Mouse (Mus musculus) thymus, adult 2 months (tissue): Measurements from ENCODE around the gene B4galnt4.

Experiments used
- CTCF ChIP-seq: fragments of 200-500 bp; IDR thresholded peaks from 2 replicates; pipeline ENCODE4 v1.5.1; 2012; ENCODE audit warnings: mild to moderate bottlenecking, control low read depth, low read length, moderate library complexity, borderline replicate concordance; ENCODE audit not compliant: control insufficient read depth, poor library complexity, insufficient read depth; ENCODE audit errors: extremely low read depth
- POLR2A ChIP-seq: fragments of 200-500 bp; IDR thresholded peaks from 2 replicates; pipeline ENCODE4 v1.6.1; 2012; ENCODE audit warnings: mild to moderate bottlenecking, low read length, control low read depth, moderate library complexity; ENCODE audit not compliant: control insufficient read depth, poor library complexity, insufficient read depth; ENCODE audit errors: extremely low read depth

DNA sequence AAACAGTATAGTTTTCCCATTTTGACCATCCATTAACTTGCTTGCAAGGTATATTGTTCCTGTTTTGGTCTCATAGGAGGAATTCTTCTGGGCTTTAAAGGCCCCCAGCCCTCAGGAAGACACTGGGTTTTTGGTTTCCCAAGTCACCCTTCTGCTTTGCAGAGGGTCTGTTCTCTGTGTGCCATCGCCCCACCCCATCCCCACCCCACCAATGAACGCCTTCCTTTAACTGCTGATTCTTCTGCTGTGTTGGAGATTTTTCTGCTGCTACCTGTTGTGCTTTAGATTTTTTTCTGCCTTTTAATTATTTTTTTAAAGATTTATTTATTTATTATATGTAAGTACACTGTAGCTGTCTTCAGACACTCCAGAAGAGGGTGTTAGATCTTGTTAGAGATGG is 32.1 kb upstream of the B4galnt4 start, which contains the start of gene Gm17387:
- no peak for TF ChIP-seq CTCF
- TF ChIP-seq POLR2A = no peak
